Mouse (Mus musculus) heart, embryonic 10.5 days (tissue): Measurements from ENCODE around the gene Wnt11. TPM values are rescaled to one million over a fixed set of nuclear protein-coding genes. Genes with fewer than 3 reads are reported as not detected.

ENCODE experiments used
- DNase-seq: peaks from one replicate; pipeline ENCODE4 v3.0.0-alpha.2; 2017; ENCODE audit warnings: low spot score
- H3K27ac ChIP-seq: fragments of 300-500 bp; sonication (generic); 2 replicates; pipeline ENCODE4 v1.5.1; 2016; ENCODE audit warnings: mild to moderate bottlenecking
- H3K27me3 ChIP-seq: fragments of 300-500 bp; sonication (generic); 2 replicates; pipeline ENCODE4 v1.6.1; 2016; ENCODE audit warnings: mild to moderate bottlenecking; ENCODE audit not compliant: poor library complexity, insufficient read depth, severe bottlenecking
- H3K36me3 ChIP-seq: fragments of 300-500 bp; sonication (generic); 2 replicates; pipeline ENCODE4 v1.6.1; 2016; ENCODE audit warnings: mild to moderate bottlenecking, moderate library complexity
- H3K4me1 ChIP-seq: fragments of 300-500 bp; sonication (generic); 2 replicates; pipeline ENCODE4 v1.6.1; 2016; ENCODE audit warnings: mild to moderate bottlenecking
- H3K4me3 ChIP-seq: fragments of 300-500 bp; sonication (generic); 2 replicates; pipeline ENCODE4 v1.5.1; 2016; ENCODE audit warnings: mild to moderate bottlenecking, moderate library complexity
- H3K9me3 ChIP-seq: fragments of 300-500 bp; sonication (generic); 2 replicates; pipeline ENCODE4 v1.6.1; 2016; ENCODE audit warnings: mild to moderate bottlenecking, moderate library complexity
- WGBS: fragments of 180-500 bp; shearing (Covaris S2); methylation state at CpG from one replicate; pipeline ENCODE4 v1.1.7; 2016; 5-methylcytosine and 5-hydroxymethylcytosine counted together
- polyA plus RNA-seq: library from polyadenylated mRNA; unstranded; fragments of >200 nt; fragmentation: Nextera tagmentation; extraction: Ambion mirVana; gene quantifications from 2 replicates; pipeline ENCODE4 v1.2.1, GENCODE M21; 2016

Wnt11 gene
- polyA plus RNA-seq, 1 experiment from 2014 or later: 29.4 TPM

DNA sequence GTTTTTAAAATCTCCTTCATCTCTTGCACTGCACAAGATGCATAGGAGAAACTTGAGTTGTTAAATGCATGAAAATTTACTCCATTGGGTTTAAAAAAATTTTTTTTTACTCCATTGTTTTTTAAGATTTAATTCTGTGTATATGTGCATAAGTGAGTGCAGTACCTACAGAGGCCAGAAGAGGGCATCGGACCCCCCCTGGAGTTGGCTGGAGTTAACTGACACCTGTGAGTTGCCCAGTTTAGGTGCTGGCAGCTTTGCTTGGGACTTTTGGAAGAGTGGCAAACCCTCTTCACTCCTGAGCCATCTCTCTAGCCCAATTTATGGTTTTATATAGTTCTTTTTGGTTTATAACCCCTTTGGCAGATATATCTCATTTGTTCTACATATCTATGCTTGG, 66.2 kb downstream of the Wnt11 start:
- peaks cover 74% of the 10 kb centered on the region for H3K4me1 ChIP-seq
- H3K36me3 ChIP-seq: no peaks in the 10 kb centered on the region
- H3K27me3 ChIP-seq: no peaks in the 10 kb centered on the region
- no peaks in the 10 kb centered on the region for H3K9me3 ChIP-seq
- no peak for DNase-seq
- WGBS: 83% methylated on average over 1 of the region's 1 CpGs
- no peak overlapping the region for H3K4me3 ChIP-seq
- H3K27ac ChIP-seq: no peak overlapping the region

DNA sequence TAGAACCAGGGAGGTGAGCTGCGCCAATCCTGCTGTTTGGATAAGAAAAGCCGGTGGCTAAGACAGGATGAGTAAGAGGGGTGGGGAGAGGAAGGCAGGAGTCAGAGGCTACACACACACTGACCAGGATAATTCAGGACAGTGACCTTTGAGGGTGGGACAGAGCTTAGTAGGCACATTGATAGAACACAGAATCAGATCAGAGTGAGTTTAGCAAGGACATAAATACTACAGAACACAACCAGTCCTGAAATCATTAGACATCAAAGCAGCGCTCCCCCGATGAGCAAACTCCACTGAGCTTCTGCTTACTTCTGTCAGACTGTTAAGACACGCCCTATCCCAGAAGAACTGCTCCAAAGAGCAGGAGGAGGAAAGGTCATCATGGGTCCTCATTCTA, 69.0 kb downstream of the Wnt11 start:
- H3K4me3 ChIP-seq: no peak overlapping the region
- 48% methylated on average over 5 of the region's 5 CpGs for whole genome bisulfite sequencing
- H3K36me3 ChIP-seq: no peaks in the 10 kb centered on the region
- DNase-seq: no peak
- peak overlapping the region; percentile 31; the same call in 1 of the 2 replicates for H3K27ac ChIP-seq
- peaks cover 51% of the 10 kb centered on the region for H3K4me1 ChIP-seq
- no peaks in the 10 kb centered on the region for H3K9me3 ChIP-seq
- no peaks in the 10 kb centered on the region for H3K27me3 ChIP-seq

Other genes starting within 250 kb of the Wnt11 start
- gene Emsy, start 178.3 kb upstream of the Wnt11 start, polyA plus RNA-seq: 29.1 and 34.1 TPM in 2 replicates
- gene Thap12, start 132.0 kb upstream of the Wnt11 start, polyA plus RNA-seq: 39.5 and 40.6 TPM in 2 replicates